Mouse (Mus musculus) natural killer cell, adult 2 months (primary cell): ENCODE measurements around the gene Ceacam19.

Experiments used
- DNase-seq, 2 experiments: peaks; one replicate each; pipeline ENCODE4 v3.0.0; 2022; ENCODE audit warnings: low spot score in 2 of 2

Ceacam19 gene

DNA sequence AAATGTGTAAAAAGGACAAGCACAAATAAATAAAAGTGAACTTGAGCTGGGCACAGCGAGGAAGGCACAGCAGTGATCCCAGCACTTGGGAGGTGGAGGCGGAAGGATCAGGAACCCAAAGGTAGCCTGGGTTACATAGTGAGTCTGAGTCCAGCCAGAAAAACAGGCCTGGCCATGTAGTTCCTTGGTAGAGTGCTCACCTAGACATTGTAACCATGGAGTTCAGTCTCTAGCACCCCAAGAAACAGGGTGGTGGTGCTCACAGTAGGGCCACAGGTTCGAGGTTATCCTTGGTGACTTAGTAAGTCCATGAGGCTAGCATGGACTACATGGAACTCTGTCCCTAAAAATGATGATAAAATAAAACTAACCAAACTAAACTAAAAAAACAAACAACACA is 46.8 kb downstream of the Ceacam19 start:
- DNase-seq = no peak

GRCm38 (mm10) chr7:19840371-19840770 is 47.4 kb downstream of the Ceacam19 start:
- no peak for DNase-seq

GRCm38 (mm10) chr7:19836843-19837242 is 50.9 kb downstream of the Ceacam19 start:
- no peak for DNase-seq

DNA sequence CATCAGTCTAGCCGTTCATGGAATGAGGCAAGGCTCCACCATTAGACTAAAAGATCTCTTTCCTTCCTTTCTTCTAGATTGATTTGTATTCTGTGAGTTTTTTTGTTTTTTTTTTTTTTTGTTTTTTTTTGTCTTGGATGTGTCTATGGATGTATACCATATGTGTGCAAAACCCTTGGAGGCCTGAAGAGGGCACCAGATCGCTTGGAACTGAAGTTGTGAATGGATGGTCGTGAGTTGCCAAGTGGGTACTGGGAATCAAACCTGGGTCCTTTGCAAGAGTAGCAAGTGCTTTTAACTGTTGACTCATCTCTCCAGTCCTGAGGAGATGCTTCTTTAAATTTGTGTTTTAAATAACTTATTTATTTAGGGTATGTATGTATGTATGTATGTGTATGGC is 53.7 kb downstream of the Ceacam19 start:
- no peak for DNase-seq

- no peak for DNase-seq
Observed at GRCm38 (mm10) chr7:19831837-19832236, 55.9 kb downstream of the Ceacam19 start.

DNA sequence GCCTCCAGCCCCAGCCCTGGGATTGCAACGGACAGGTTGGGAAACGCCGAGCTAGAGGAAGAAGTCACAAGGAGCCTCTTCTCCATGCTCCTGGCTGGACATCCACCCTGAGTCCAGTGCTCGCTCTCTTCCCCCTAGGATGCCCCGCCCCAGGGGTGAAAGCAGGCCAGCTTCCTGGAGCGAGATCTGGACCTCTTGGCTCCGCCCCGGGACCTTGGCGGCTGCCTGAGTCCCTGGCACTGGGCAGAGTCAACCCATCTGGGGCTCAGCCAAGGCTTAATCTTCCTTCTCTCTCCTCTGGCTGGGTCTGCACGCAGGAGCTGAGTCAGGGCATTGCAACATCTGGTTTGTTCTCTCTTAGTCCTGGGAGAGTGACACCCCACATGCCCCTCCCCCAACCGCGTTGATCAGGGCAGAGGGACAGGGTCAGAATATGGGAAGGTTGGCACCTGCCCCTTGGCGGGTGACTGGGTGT is 57.0 kb downstream of the Ceacam19 start:
- DNase-seq = no peak

GRCm38 (mm10) chr7:19829694-19830093 is 58.1 kb downstream of the Ceacam19 start:
- no peak for DNase-seq

GRCm38 (mm10) chr7:19826756-19827155 is 61.0 kb downstream of the Ceacam19 start:
- no peak for DNase-seq
